Mouse (Mus musculus): ENCODE measurements around the gene Nckap5l.
A peak's percentile ranks its signal among the peaks of the same experiment; 100 is the strongest.

The Nckap5l gene

GRCm38 (mm10) chr15:99457606-99458401 lies at the start of gene Nckap5l:
TSS of gene Nckap5l (minus strand) at chr15:99457748.
- peak; percentile 95 for DNase-seq (ENCODE audit: low read depth, low spot score)

- no peak for DNase-seq (ENCODE audit: low read depth, low spot score)
These were observed 48.0 kb upstream of the Nckap5l start for GRCm38 (mm10) chr15:99505324-99506095.

GRCm38 (mm10) chr15:99503256-99503655 lies 45.7 kb upstream of the Nckap5l start:
- DNase-seq (ENCODE audit: low read depth, low spot score): no peak

GRCm38 (mm10) chr15:99502311-99502831 lies 44.8 kb upstream of the Nckap5l start:
- peak; percentile 9 for DNase-seq (ENCODE audit: low read depth, low spot score)

GRCm38 (mm10) chr15:99501292-99502260 lies 44.0 kb upstream of the Nckap5l start:
- DNase-seq (ENCODE audit: low read depth, low spot score): peak; percentile 40

GRCm38 (mm10) chr15:99500320-99500719 lies 42.8 kb upstream of the Nckap5l start:
- no peak for DNase-seq (ENCODE audit: low read depth, low spot score)

- DNase-seq (ENCODE audit: low read depth, low spot score): no peak
These were observed 42.2 kb upstream of the Nckap5l start for GRCm38 (mm10) chr15:99499726-99500125.

GRCm38 (mm10) chr15:99498781-99499180 lies 41.2 kb upstream of the Nckap5l start:
- no peak for DNase-seq (ENCODE audit: low read depth, low spot score)

- no peak for DNase-seq (ENCODE audit: low read depth, low spot score)
These were observed 40.8 kb upstream of the Nckap5l start for GRCm38 (mm10) chr15:99498356-99498755.

- DNase-seq (ENCODE audit: low read depth, low spot score): no peak
These were observed 40.1 kb upstream of the Nckap5l start for GRCm38 (mm10) chr15:99497527-99498242.

GRCm38 (mm10) chr15:99497061-99497460 lies 39.5 kb upstream of the Nckap5l start:
- DNase-seq (ENCODE audit: low read depth, low spot score): peak; percentile 77

- no peak for DNase-seq (ENCODE audit: low read depth, low spot score)
These were observed 27.2 kb upstream of the Nckap5l start for GRCm38 (mm10) chr15:99484745-99485144.

GRCm38 (mm10) chr15:99475814-99476213 lies 18.3 kb upstream of the Nckap5l start:
- no peak for DNase-seq (ENCODE audit: low read depth, low spot score)

- DNase-seq (ENCODE audit: low read depth, low spot score): peak; percentile 95
These were observed 17.0 kb upstream of the Nckap5l start, which contains the start of gene Bcdin3d for GRCm38 (mm10) chr15:99474576-99474926. TSS of gene Bcdin3d (minus strand) at chr15:99474730.

- DNase-seq (ENCODE audit: low read depth, low spot score): peak; percentile 56
These were observed 16.4 kb upstream of the Nckap5l start for GRCm38 (mm10) chr15:99473801-99474575.

- DNase-seq (ENCODE audit: low read depth, low spot score): no peak
These were observed 15.4 kb upstream of the Nckap5l start for GRCm38 (mm10) chr15:99472972-99473371.

- no peak for DNase-seq (ENCODE audit: low read depth, low spot score)
These were observed 14.1 kb upstream of the Nckap5l start for GRCm38 (mm10) chr15:99471677-99472063.

- DNase-seq (ENCODE audit: low read depth, low spot score): no peak
These were observed 13.6 kb upstream of the Nckap5l start for GRCm38 (mm10) chr15:99470971-99471676.

GRCm38 (mm10) chr15:99470224-99470761 lies 12.7 kb upstream of the Nckap5l start:
- no peak for DNase-seq (ENCODE audit: low read depth, low spot score)
